Mouse (Mus musculus): ENCODE measurements around the gene Gm39566.

Gene Gm39566

DNA sequence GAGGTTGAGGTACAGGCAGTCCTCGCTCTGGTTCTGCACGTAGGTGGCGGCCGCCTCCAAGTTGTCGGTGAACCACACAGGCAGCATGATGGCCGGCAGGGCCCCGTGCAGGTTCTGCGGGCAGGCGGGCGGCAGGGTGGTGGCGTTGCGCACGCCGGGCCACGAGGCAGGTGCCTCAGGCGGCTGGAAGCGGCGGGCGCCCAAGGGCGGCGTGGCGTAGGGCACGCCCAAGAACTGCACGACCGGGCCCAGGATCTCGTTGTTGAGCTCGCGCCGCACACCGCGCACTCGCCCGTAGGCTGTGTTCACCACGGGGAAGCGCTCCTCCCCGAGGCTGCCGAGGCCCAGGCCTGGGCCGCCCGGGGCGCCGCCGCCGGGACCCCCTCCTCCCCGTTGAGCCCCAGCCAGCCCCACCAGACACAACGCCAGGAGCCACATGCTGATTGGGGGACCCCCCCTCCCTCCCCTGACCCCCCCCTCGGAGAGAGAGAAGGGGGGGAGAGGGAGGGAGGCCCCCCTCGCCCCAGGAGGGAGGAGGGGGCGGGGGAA lies 19.0 kb upstream of the Gm39566 start:
- DNase-seq (ENCODE audit: low spot score in 2 of 2) = no peak

DNA sequence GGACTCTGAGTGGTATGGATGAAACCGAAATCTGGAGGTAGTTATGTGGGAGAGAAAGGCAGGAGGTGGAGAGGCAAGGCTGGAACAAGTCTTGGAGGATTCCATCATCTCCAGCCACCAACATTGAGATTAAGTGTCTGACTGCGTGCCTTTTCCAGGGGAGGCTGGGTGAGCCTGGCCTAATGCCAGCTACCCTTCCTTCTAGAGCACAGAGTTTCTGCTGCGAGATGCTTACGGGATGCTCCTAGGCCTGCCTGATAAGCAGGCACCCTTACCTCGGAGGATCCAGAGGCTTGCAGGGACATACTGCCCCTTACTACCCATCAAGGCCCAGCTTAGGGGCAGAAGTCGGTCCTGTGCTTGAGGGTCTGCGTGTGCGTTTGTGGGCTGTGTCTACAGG lies 18.5 kb upstream of the Gm39566 start:
- no peak for DNase-seq (ENCODE audit: low spot score in 2 of 2)

DNA sequence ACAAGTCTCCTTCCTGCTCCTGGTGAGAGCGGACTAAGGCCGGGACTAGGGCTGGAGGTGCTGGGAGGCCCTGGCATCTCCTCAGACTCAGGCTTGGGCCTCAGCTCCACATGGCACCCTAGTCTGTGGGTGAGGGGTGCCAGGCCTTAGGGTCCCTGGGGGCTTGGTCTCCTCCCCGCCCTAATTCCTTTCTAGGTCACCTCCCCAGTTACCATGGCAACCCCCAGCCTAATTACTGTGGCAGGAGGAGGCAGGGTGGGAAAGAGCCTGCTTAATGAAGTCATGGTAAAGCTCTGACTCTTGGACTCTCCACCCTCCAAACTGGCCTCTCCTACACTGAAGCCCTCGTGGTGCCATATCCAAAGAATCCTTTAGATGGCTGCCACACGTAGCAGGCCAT lies 13.7 kb upstream of the Gm39566 start:
- no peak for DNase-seq (ENCODE audit: low spot score in 2 of 2)

DNA sequence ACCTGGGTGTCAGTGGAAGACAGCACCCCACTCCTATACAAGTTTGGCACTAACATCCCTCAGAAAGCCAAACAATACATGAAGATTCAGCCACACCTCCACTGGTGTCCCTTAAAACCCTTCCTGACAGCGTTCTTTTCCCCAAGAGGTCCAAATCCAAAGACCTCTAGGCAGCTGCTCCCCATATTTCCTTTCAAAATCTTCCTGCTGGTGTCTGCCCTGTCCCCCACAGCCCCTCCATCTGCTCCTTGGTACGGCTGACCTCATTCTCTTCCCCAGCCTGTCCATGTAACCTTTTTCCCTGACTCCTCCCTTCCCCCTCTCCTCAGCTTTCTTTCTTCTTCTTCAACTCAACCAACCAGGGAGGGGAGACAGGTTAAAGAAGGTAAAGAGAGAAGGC lies 8.4 kb upstream of the Gm39566 start:
- DNase-seq (ENCODE audit: low spot score in 2 of 2) = no peak

GRCm38 (mm10) chr11:69822080-69822479 lies 7.0 kb upstream of the Gm39566 start, which contains the start of gene Spem1:
Gene Spem1 (minus strand): TSS chr11:69822180.
- DNase-seq (ENCODE audit: low spot score in 2 of 2) = no peak

GRCm38 (mm10) chr11:69818871-69819270 lies 3.8 kb upstream of the Gm39566 start:
- DNase-seq (ENCODE audit: low spot score in 2 of 2) = no peak

DNA sequence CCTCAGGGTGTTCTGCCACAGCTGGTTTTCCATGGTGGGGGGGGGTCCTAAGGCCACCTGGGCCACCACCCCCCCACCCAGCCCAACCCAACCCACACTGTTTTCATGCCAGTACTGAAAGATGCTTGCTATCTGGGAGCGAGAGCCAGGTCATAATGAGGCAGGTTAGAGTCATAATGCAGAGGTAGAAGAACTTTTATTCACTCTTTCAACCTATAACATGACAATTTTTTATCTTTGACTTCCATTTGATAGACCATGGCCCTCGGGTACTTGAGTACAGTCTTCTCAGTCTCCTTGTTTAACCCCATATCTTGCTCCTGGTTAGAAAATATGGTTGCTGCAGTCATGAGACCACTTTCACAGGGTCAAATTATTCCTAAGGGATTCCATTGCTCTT lies 3.3 kb upstream of the Gm39566 start, which contains the start of gene Spem2:
Gene Spem2, minus strand, starts transcription at position 101 of the 400 bp plus-strand sequence.
- no peak for DNase-seq (ENCODE audit: low spot score in 2 of 2)

- no peak for DNase-seq (ENCODE audit: low spot score in 2 of 2)
These were observed 1.4 kb upstream of the Gm39566 start for GRCm38 (mm10) chr11:69816520-69816919.

DNA sequence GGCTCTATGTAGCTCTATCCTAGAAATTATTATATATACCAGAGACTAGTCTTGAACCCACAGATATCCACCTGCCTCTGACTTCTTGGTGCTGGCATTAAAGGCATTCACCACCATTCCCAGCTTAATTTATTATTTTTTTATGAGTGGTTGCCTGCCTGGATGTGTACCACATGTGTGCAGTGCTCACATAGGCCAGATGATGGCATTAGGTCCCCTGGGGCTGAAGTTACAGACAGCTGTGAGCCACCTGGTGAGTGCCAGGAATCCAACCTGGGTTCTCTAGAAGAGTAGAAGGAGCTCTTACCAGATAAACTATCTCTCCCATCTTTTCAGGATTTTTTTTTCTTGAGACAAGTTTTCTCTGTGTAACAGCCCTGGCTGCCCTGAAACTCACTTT lies 4.8 kb downstream of the Gm39566 start:
- DNase-seq (ENCODE audit: low spot score in 2 of 2) = no peak

DNA sequence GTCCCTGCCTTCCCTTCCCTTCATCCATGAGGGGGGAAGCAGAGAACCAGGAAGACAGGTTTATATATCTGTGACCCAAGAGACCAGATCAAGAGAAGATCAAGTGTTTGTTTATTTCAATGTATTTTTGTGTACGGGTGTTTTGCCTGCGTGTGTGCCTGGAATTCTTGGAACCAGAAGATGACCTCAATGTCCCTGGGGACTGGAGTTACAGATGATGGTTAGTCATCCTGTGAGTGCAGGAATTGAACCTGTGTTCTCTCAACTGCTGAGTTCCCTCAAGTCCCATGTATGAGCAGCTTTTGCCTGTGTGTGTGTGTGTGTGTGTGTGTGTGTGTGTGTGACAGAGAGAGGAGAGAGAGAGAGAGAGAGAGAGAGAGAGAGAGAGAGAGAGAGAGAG lies 7.5 kb downstream of the Gm39566 start:
- no peak for DNase-seq (ENCODE audit: low spot score in 2 of 2)

- no peak for DNase-seq (ENCODE audit: low spot score in 2 of 2)
These were observed 8.7 kb downstream of the Gm39566 start for GRCm38 (mm10) chr11:69806378-69806777.

DNA sequence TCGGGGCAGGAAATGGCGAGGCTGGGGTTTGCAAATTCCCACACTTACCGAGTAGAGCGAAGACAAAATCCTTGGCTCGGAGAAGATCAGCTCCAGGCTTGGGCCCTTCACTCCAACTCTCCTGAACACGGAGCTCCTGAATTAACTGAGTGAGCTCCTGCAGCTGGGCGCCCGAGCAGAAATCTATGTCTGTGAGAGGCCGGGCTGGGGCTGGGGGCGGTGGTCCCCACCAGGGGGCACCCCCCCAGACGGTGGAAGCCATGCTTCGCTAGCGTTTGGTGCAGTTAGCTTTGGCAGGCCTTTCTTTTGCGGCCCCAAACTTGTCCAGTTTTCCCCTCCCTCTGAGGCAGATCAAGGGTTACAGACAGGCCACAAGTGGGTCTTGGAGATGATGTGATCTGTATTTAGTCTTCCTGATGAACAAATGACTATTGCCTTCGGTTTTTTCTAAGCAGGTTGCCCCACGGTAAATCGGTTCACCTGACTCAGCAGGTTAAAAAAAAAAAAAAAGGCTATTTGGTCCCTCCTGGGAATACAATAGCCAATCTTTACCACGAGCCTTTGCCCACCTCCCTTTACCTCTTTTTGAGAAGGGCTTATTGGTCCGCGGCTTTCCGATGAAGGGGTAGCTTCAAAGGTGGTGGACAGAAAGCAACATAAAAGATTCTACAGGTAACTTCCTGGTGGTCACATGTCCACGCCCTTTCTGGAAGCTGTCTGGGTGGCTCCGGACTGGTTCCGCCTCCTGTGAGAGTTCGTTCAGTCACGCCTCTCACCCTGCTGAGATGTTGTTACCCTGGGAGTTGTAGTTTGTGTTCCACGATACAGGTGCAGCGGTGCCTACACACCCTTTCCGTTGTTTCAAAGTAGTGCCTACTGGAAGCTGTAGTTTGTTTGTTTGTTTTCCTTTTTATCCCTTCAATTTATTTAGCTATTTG lies 9.9 kb downstream of the Gm39566 start, which contains the start of gene Tmem102:
Gene Tmem102, minus strand, starts transcription at position 653 of the 938 bp plus-strand sequence.
- no peak for DNase-seq (ENCODE audit: low spot score in 2 of 2)

DNA sequence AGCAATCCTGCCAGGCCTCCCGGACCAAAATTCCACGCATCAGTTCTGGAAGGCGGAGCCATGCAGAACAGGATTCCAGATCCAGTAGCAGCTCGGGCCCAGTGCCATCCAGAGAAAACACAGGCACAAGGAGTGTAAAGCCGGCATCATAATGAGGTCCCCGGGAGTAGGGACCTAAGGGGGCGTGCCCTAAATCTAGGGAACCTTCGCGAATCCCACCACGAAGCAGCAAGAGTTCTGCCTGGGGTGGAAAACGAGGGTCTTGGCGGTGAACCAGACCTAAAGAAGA lies 10.5 kb downstream of the Gm39566 start:
- no peak for DNase-seq (ENCODE audit: low spot score in 2 of 2)

GRCm38 (mm10) chr11:69803786-69804651 lies 11.1 kb downstream of the Gm39566 start:
- peak in 1 of 2 experiments; percentile 54 for DNase-seq (ENCODE audit: low spot score in 2 of 2)

GRCm38 (mm10) chr11:69803328-69803727 lies 11.8 kb downstream of the Gm39566 start:
- DNase-seq (ENCODE audit: low spot score in 2 of 2) = no peak

- DNase-seq (ENCODE audit: low spot score in 2 of 2) = peak; percentile 70 to 76
These were observed 12.4 kb downstream of the Gm39566 start for GRCm38 (mm10) chr11:69802648-69803105.

DNA sequence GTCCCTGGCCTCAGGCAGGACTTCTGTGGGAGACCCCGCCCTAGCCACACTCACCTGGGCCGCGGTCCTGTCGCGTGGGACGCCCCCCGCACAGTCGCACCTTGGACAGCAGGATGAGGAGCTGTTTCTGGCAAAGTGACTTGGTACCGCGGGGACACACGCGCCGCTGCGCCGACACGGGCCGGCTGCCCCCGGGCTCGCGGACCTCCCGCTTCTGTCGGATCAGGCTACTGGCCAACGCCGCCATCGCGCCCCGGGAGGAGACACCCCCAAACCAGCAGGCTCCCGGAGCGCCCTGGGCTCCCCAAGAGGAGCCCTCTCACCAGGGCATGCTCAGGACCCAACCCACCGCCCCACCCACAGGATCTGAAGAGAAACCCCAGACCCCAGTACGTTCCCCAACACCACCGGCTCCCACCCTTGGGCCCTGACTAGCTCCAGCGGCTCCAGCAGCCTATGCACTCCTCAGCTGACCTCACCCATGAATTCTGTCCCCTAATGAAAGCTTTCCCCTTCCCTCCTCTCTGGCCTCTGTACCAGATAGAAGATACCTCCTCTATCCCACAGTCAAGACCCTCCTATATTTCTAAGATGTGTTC lies 13.6 kb downstream of the Gm39566 start, which contains the start of gene Fgf11:
Gene Fgf11, minus strand, starts transcription at position 479 of the 599 bp plus-strand sequence.
- no peak for DNase-seq (ENCODE audit: low spot score in 2 of 2)

- peak in 1 of 2 experiments; percentile 71 for DNase-seq (ENCODE audit: low spot score in 2 of 2)
These were observed 14.5 kb downstream of the Gm39566 start for GRCm38 (mm10) chr11:69800392-69801197.

GRCm38 (mm10) chr11:69800138-69800391 lies 15.0 kb downstream of the Gm39566 start:
- DNase-seq (ENCODE audit: low spot score in 2 of 2) = peak in 1 of 2 experiments; percentile 78

- peak in 1 of 2 experiments; percentile 45 for DNase-seq (ENCODE audit: low spot score in 2 of 2)
These were observed 15.5 kb downstream of the Gm39566 start for GRCm38 (mm10) chr11:69799394-69800137.

All from cerebellum, postnatal 4 days (tissue).